Mouse (Mus musculus) small intestine, adult 2 months (tissue): ENCODE measurements around the gene Rassf8.

Experiments
- CTCF ChIP-seq: fragments of 200-500 bp; IDR thresholded peaks from 2 replicates; pipeline ENCODE4 v1.5.1; 2012; ENCODE audit warnings: low read depth, mild to moderate bottlenecking, control low read depth, inconsistent platforms, low read length, moderate library complexity, mixed read lengths; ENCODE audit not compliant: insufficient replicate concordance, insufficient read length; ENCODE audit errors: extremely low read depth
- POLR2A ChIP-seq: fragments of 200-500 bp; IDR thresholded peaks from 2 replicates; pipeline ENCODE4 v1.6.1; 2012; ENCODE audit warnings: low read depth, mild to moderate bottlenecking, control low read depth, inconsistent platforms, low read length, moderate library complexity

DNA sequence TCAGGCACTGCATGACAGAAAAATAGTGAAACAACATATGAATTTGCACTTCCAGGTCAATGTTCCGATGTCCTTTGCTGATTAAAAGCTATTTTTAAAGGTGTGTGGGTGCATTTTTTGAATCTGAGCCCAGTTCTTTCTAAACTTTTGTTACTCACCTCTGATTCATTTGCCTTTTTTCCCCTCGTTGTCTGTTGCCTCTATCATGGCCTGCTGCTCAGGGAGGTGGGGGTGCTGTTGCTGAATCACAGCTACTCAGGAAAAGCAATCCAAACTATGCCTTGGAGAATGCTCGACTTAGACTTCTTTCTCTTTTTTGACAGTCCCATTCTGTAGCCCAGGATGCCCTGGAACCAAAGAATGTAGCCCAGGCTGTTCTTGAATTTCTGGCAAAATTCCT lies 1.3 kb upstream of the Rassf8 start:
- TF ChIP-seq CTCF (no peak), POLR2A (no peak)
